Mouse (Mus musculus): ENCODE data around the gene Spic. TPM values are rescaled to one million over a fixed set of nuclear protein-coding genes. Genes with fewer than 3 reads are reported as not detected.

Gene Spic
- not detected in 2 replicates for polyA plus RNA-seq (2015; fragmentation: Nextera tagmentation; extraction: Ambion mirVana)

DNA sequence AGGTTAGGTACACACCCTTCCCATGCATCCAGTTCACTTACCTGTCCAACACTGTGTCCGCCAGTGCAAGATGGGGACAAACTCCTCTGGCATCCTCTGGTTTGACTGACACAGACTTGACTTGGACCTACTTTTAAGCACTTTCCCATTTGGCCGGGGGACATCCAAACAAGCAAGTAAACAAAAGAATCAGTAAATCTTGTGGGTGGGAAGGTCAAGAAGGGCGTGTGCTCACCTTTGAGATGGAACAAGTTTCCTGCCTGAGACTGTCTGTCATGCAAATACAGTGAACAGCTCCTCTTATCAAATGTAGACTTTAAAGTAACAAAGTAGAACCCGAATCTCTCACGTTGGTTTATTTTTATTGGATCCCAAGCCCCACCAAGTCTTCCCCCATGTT is at the start of gene Spic:
Gene Spic, minus strand, starts transcription at position 91 of the 400 bp plus-strand sequence.
- no peaks in the 10 kb centered on the region for H3K4me1 ChIP-seq (ENCODE audit: control insufficient read depth, insufficient read depth, low read length)
- H3K9ac ChIP-seq (ENCODE audit: low read depth, low read length): no peak within 1 kb of the TSS
- no peaks in the 10 kb centered on the region for H3K36me3 ChIP-seq (ENCODE audit: control insufficient read depth, insufficient read depth, low read length)
- H3K4me3 ChIP-seq (ENCODE audit: low read depth, low read length): no peak within 1 kb of the TSS
- no peaks in the 10 kb centered on the region for H3K27me3 ChIP-seq (ENCODE audit: control insufficient read depth, insufficient read depth, low read depth, low read length)
- H3K9me3 ChIP-seq (replicated peaks; ENCODE audit: control insufficient read depth, low read length, poor library complexity, severe bottlenecking): no peaks in the 10 kb centered on the region
- no peak within 1 kb of the TSS for H3K27ac ChIP-seq (ENCODE audit: low read length)
- 84% methylated on average over 5 of the region's 5 CpGs for WGBS
- no peak within 1 kb of the TSS for H3K4me2 ChIP-seq (ENCODE audit: low read length)
- no peak for ATAC-seq

DNA sequence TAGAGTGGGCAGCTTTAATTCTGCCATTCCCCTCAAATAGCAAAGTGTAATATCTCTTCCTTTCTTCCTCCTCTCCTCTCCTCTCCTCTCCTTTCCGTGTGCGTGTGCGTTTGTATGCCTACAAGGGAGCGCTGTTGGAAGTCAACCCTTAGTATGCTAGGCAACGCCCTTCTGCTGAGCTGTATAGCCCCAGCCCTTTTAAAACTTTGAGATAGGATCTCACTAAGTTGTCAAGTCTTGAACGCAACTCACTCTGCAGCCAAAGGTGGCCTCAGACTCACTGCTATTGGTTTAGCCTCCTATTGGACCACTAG is 47.5 kb upstream of the Spic start:
- H3K4me1 ChIP-seq (ENCODE audit: control insufficient read depth, insufficient read depth, low read length): peaks cover 16% of the 10 kb centered on the region

DNA sequence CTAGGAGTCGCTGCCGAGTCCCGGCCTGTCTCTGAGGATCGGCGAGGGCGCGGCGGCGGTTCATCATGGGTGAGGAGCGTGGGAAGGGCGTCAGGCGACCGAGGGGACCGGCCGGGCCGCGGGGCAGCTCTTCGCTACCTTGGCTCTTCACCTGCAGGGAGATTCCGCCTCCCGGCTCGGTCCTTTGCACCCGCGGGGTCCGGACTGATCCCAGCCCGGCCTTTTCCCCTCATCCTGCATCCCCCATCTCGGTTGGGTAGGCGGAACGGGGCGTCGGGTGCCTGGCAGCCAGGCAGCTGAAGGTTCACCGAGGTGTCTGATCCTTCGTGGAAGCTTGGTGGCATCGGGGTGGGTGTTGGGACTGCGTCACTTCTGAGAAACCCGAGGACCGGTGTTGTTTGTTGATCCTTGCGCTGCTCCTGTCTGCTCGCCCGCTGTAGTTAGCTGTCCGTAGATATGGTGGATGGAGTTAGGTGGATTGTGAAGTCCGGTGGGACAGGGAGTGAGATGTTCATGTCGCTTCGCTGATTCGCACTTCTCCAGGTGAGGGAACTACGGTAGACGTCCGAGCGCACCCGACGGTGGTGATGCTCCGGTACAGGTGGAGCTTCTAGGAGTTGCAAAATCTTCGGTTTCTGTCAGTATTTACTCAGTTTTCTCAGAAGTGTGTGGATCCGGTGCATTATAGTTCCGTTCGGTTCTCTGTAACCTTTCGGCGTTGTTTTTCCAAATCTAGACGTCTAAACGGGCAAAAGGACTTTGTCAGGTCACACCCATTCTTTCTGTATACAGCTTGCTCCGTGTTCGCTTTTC is 46.9 kb upstream of the Spic start:
- Histone ChIP-seq H3K4me1 (ENCODE audit: control insufficient read depth, insufficient read depth, low read length) (peaks cover 16% of the 10 kb centered on the region), H3K4me2 (ENCODE audit: low read length) (peak overlapping the region; percentile 92), H3K4me3 (ENCODE audit: low read depth, low read length) (peak overlapping the region; percentile 83), H3K27ac (ENCODE audit: low read length) (peak overlapping the region; percentile 82), H3K9ac (ENCODE audit: low read depth, low read length) (peak overlapping the region; percentile 87), H3K36me3 (ENCODE audit: control insufficient read depth, insufficient read depth, low read length) (0 out of 2 replicates have a peak, but pooled peaks cover under 1% of the 10 kb centered on the region), H3K9me3 (replicated peaks; ENCODE audit: control insufficient read depth, low read length, poor library complexity, severe bottlenecking) (no peaks in the 10 kb centered on the region), H3K27me3 (ENCODE audit: control insufficient read depth, insufficient read depth, low read depth, low read length) (no peaks in the 10 kb centered on the region)
- ATAC-seq: peak; percentile 11; the same call in 1 of the 2 replicates
- 3% methylated on average over 57 of the region's 61 CpGs for WGBS

More for the DNA sequence above, 47.5 kb upstream of the Spic start:
- Histone ChIP-seq H3K27ac (ENCODE audit: low read length) (no peak overlapping the region), H3K27me3 (ENCODE audit: control insufficient read depth, insufficient read depth, low read depth, low read length) (no peaks in the 10 kb centered on the region), H3K9ac (ENCODE audit: low read depth, low read length) (peak overlapping the region; percentile 87), H3K9me3 (replicated peaks; ENCODE audit: control insufficient read depth, low read length, poor library complexity, severe bottlenecking) (no peaks in the 10 kb centered on the region), H3K4me2 (ENCODE audit: low read length) (peak overlapping the region; percentile 92), H3K36me3 (ENCODE audit: control insufficient read depth, insufficient read depth, low read length) (peaks cover 6% of the 10 kb centered on the region), H3K4me3 (ENCODE audit: low read depth, low read length) (peak overlapping the region; percentile 83)
- WGBS: 19% methylated on average over 6 of the region's 6 CpGs
- ATAC-seq: no peak

DNA sequence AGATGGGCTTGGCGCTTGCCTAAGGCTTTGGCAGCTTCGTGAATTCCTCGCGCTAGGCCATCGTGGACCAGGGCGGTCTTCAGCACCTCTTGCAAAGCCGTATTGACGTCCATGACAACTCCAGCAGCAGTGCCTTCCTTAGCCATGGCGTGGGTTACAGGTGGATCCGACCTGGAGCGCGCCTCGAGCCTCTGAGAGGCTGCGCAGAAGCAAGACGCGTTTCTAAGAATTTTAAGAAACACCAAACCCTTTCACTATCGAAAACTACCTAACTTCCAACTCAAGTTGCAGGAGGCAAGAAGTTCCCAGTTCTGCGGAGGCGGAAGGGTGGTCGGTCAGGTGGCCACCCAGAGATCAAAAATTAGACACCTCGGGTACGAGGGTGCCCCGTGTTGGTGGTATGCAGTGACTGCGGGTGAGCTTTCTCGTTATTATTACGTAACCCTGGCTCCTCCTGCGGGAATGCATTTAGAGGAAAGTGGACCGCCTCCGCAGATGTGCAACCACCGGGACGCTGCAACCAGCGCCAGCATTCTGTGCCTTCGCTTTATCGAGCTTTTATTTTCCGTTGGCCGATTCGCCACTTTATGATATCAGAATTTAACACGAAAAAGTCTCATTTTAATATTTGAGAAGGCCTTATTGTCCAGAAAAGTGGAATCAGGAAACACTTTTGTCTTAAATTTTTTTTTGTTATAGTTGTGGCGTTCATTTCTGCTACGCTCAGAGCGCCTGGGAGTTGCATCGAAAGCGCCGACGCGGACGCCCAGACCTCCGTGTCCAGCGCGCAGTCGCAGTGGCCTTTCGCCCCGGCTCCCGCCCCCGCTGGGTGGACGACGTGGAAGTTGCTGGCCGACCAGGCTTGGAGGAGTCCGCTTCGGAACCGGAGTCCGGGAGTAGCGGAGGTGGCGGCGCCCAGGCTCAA is 46.0 kb upstream of the Spic start, which contains the start of gene Arl1:
Gene Arl1, plus strand, starts transcription at position 288 of the 925 bp plus-strand sequence.
- H3K27me3 ChIP-seq (ENCODE audit: control insufficient read depth, insufficient read depth, low read depth, low read length): no peaks in the 10 kb centered on the region
- H3K27ac ChIP-seq (ENCODE audit: low read length): peak within 1 kb of the TSS; percentile 82
- ATAC-seq: peak; percentile 98
- peak within 1 kb of the TSS; percentile 83 for H3K4me3 ChIP-seq (ENCODE audit: low read depth, low read length)
- peak within 1 kb of the TSS; percentile 95 for H3K4me2 ChIP-seq (ENCODE audit: low read length)
- peaks cover 16% of the 10 kb centered on the region for H3K4me1 ChIP-seq (ENCODE audit: control insufficient read depth, insufficient read depth, low read length)
- no peaks in the 10 kb centered on the region for H3K9me3 ChIP-seq (replicated peaks; ENCODE audit: control insufficient read depth, low read length, poor library complexity, severe bottlenecking)
- H3K36me3 ChIP-seq (ENCODE audit: control insufficient read depth, insufficient read depth, low read length): no peaks in the 10 kb centered on the region
- peak within 1 kb of the TSS; percentile 87 for H3K9ac ChIP-seq (ENCODE audit: low read depth, low read length)
- under 1% methylated on average over 65 of the region's 65 CpGs for WGBS

DNA sequence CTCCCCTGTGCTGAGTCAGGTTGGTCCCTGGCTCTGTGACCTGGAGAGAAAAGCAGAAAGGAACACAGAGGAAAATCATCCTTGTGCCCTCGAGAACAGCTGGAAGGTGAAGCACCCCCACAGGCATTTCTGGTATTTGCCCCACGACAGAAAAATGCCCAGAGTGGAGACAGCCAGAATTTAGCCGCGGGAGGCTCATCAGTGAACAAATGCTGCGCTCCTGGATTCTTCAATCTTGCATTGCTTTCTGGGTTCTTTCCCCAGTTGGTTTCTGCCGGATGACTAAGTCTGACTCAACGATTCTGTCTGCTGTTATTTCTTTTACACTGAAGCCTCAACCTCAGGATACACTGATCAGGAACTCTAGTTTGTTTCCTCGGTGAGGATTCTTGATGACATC is 43.4 kb upstream of the Spic start:
- peaks cover 16% of the 10 kb centered on the region for H3K4me1 ChIP-seq (ENCODE audit: control insufficient read depth, insufficient read depth, low read length)
- H3K36me3 ChIP-seq (ENCODE audit: control insufficient read depth, insufficient read depth, low read length): no peaks in the 10 kb centered on the region
- no peak overlapping the region for H3K4me3 ChIP-seq (ENCODE audit: low read depth, low read length)
- WGBS: 77% methylated on average over 8 of the region's 8 CpGs
- ATAC-seq: no peak
- H3K9me3 ChIP-seq (replicated peaks; ENCODE audit: control insufficient read depth, low read length, poor library complexity, severe bottlenecking): no peaks in the 10 kb centered on the region
- H3K27me3 ChIP-seq (ENCODE audit: control insufficient read depth, insufficient read depth, low read depth, low read length): no peaks in the 10 kb centered on the region
- H3K27ac ChIP-seq (ENCODE audit: low read length): no peak overlapping the region
- no peak overlapping the region for H3K9ac ChIP-seq (ENCODE audit: low read depth, low read length)
- H3K4me2 ChIP-seq (ENCODE audit: low read length): no peak overlapping the region

DNA sequence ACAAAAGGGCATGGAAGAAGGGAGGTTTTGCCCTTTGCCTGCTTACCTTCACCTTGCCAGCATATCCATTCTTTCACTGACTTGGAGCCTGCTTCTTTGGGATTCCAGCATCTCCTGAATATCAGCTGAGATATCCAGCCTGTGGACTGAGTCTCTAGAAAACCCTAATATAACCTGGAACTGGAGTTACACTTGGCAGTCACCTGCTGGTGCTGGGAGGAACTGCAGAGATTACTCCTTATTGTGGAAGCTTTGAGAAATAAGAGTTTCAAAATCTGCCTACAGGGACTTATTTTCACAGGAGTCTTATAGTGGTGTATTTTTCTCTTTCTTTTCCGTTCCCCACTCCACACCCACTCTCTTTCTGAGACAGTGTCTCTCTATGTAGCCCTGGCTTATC is 42.3 kb upstream of the Spic start:
- ATAC-seq: no peak
- H3K4me1 ChIP-seq (ENCODE audit: control insufficient read depth, insufficient read depth, low read length): peaks cover 8% of the 10 kb centered on the region
- 46% methylated on average over 1 of the region's 1 CpGs for WGBS
- no peak overlapping the region for H3K27ac ChIP-seq (ENCODE audit: low read length)
- no peak overlapping the region for H3K4me2 ChIP-seq (ENCODE audit: low read length)
- no peaks in the 10 kb centered on the region for H3K27me3 ChIP-seq (ENCODE audit: control insufficient read depth, insufficient read depth, low read depth, low read length)
- no peak overlapping the region for H3K9ac ChIP-seq (ENCODE audit: low read depth, low read length)
- no peaks in the 10 kb centered on the region for H3K36me3 ChIP-seq (ENCODE audit: control insufficient read depth, insufficient read depth, low read length)
- H3K9me3 ChIP-seq (replicated peaks; ENCODE audit: control insufficient read depth, low read length, poor library complexity, severe bottlenecking): no peaks in the 10 kb centered on the region
- H3K4me3 ChIP-seq (ENCODE audit: low read depth, low read length): no peak overlapping the region

DNA sequence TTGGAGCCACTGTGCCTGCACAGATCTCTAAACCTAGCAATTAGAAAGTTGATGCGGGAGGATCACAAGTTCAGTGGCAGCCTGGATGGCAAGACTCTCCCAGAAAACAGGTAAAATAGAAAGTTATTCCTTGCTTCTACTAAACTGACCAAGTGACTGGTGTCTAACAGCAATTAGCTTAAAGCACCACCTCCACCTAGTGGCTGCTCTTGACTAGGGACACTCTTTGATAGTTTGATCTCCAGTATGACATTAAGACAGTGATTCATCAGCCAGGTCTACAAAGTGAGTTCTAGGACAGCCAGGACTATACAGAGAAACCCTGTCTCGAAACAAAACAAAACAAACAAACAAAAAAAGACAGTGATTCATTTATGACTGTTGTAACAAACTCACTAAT is 40.5 kb upstream of the Spic start:
- Histone ChIP-seq H3K9ac (ENCODE audit: low read depth, low read length) (no peak overlapping the region), H3K9me3 (replicated peaks; ENCODE audit: control insufficient read depth, low read length, poor library complexity, severe bottlenecking) (no peaks in the 10 kb centered on the region), H3K4me1 (ENCODE audit: control insufficient read depth, insufficient read depth, low read length) (peaks cover 3% of the 10 kb centered on the region; the same call in 1 of the 2 replicates), H3K4me2 (ENCODE audit: low read length) (no peak overlapping the region), H3K27ac (ENCODE audit: low read length) (no peak overlapping the region), H3K27me3 (ENCODE audit: control insufficient read depth, insufficient read depth, low read depth, low read length) (no peaks in the 10 kb centered on the region), H3K4me3 (ENCODE audit: low read depth, low read length) (no peak overlapping the region), H3K36me3 (ENCODE audit: control insufficient read depth, insufficient read depth, low read length) (no peaks in the 10 kb centered on the region)
- WGBS: 60% methylated on average over 2 of the region's 2 CpGs
- ATAC-seq: no peak

DNA sequence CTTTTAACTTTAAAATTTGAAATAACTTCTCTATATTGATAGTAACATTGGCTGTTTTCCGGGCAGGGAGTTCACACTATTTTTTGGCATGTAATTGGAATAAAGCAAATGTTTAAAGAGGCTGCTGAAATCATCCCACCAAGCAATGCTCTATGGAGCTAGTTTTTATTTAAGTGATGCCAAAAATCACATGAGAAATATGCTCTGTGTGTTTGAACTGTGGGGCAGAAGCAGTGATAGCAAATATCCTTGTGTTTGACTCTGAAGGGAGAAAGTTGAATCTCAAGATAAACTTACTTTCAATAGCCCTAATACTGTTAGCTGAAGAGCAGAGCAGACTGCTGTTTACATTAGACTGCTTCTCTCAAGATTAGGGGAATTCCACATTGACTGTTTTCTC is 34.8 kb upstream of the Spic start:
- no peak overlapping the region for H3K27ac ChIP-seq (ENCODE audit: low read length)
- ATAC-seq: no peak
- H3K9ac ChIP-seq (ENCODE audit: low read depth, low read length): no peak overlapping the region
- no peaks in the 10 kb centered on the region for H3K27me3 ChIP-seq (ENCODE audit: control insufficient read depth, insufficient read depth, low read depth, low read length)
- 77% methylated on average over 1 of the region's 1 CpGs for WGBS
- no peak overlapping the region for H3K4me3 ChIP-seq (ENCODE audit: low read depth, low read length)
- H3K9me3 ChIP-seq (replicated peaks; ENCODE audit: control insufficient read depth, low read length, poor library complexity, severe bottlenecking): no peaks in the 10 kb centered on the region
- H3K4me2 ChIP-seq (ENCODE audit: low read length): no peak overlapping the region
- H3K36me3 ChIP-seq (ENCODE audit: control insufficient read depth, insufficient read depth, low read length): no peaks in the 10 kb centered on the region
- no peaks in the 10 kb centered on the region for H3K4me1 ChIP-seq (ENCODE audit: control insufficient read depth, insufficient read depth, low read length)

DNA sequence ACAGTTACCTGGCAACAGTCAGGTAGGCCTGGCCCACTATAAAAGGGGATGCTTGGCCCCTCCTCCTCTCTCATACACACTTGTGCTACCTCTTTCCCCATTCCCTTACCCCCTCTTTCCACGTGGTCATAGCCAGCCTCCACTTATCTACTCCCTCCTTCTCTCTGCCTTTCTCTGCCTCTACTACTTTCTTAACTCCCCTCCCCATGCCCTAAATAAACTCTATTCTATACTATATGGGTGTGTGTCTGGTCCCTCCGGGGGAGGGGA is 32.9 kb upstream of the Spic start:
- ATAC-seq: no peak

More for the DNA sequence above, 32.9 kb upstream of the Spic start:
- Histone ChIP-seq H3K9ac (ENCODE audit: low read depth, low read length) (no peak overlapping the region), H3K9me3 (replicated peaks; ENCODE audit: control insufficient read depth, low read length, poor library complexity, severe bottlenecking) (no peaks in the 10 kb centered on the region), H3K27me3 (ENCODE audit: control insufficient read depth, insufficient read depth, low read depth, low read length) (no peaks in the 10 kb centered on the region), H3K4me3 (ENCODE audit: low read depth, low read length) (no peak overlapping the region), H3K4me1 (ENCODE audit: control insufficient read depth, insufficient read depth, low read length) (no peaks in the 10 kb centered on the region), H3K27ac (ENCODE audit: low read length) (no peak overlapping the region), H3K4me2 (ENCODE audit: low read length) (no peak overlapping the region), H3K36me3 (ENCODE audit: control insufficient read depth, insufficient read depth, low read length) (no peaks in the 10 kb centered on the region)
- 57% methylated on average over 2 of the region's 2 CpGs for WGBS
